Mouse (Mus musculus): Measurements from ENCODE around the gene 4931408C20Rik. TPM values are rescaled to one million over a fixed set of nuclear protein-coding genes. Genes with fewer than 3 reads are reported as not detected.

Gene 4931408C20Rik
- not detected in 2 replicates for polyA plus RNA-seq (2015; fragmentation: Nextera tagmentation; extraction: Ambion mirVana)

- H3K4me1 ChIP-seq (ENCODE audit: control insufficient read depth, insufficient read depth, low read depth, low read length), result no peaks in the 10 kb centered on the region
- H3K27me3 ChIP-seq (replicated peaks; ENCODE audit: control insufficient read depth, insufficient read depth, low read length), result no peaks in the 10 kb centered on the region
- no peak within 1 kb of the TSS for H3K27ac ChIP-seq (ENCODE audit: low read depth, low read length)
- H3K36me3 ChIP-seq (ENCODE audit: control insufficient read depth, insufficient read depth, low read length), result no peaks in the 10 kb centered on the region
- no peak within 1 kb of the TSS for H3K4me2 ChIP-seq (ENCODE audit: low read length)
- no peak within 1 kb of the TSS for H3K4me3 ChIP-seq (ENCODE audit: low read length)
- ATAC-seq, result peak; percentile 78
- no peak within 1 kb of the TSS for H3K9ac ChIP-seq (ENCODE audit: low read depth, low read length)
- H3K9me3 ChIP-seq (ENCODE audit: control insufficient read depth, low read length), result no peaks in the 10 kb centered on the region
- 38% methylated on average over 1 of the region's 1 CpGs for WGBS
Measured at GRCm38 (mm10) chr1:26686842-26687760, at the start of gene 4931408C20Rik. Gene 4931408C20Rik (minus strand): TSS chr1:26687460.

GRCm38 (mm10) chr1:26687926-26688325 is 666 bp upstream of the 4931408C20Rik start:
- Histone ChIP-seq H3K36me3 (ENCODE audit: control insufficient read depth, insufficient read depth, low read length) (no peaks in the 10 kb centered on the region), H3K9ac (ENCODE audit: low read depth, low read length) (no peak overlapping the region), H3K4me2 (ENCODE audit: low read length) (no peak overlapping the region), H3K27me3 (replicated peaks; ENCODE audit: control insufficient read depth, insufficient read depth, low read length) (no peaks in the 10 kb centered on the region), H3K4me3 (ENCODE audit: low read length) (no peak overlapping the region), H3K9me3 (ENCODE audit: control insufficient read depth, low read length) (no peaks in the 10 kb centered on the region), H3K27ac (ENCODE audit: low read depth, low read length) (no peak overlapping the region), H3K4me1 (ENCODE audit: control insufficient read depth, insufficient read depth, low read depth, low read length) (no peaks in the 10 kb centered on the region)
- ATAC-seq, result peak; percentile 79
- WGBS, result 75% methylated on average over 1 of the region's 1 CpGs

GRCm38 (mm10) chr1:26685952-26686693 is 1.1 kb downstream of the 4931408C20Rik start:
- Histone ChIP-seq H3K9ac (ENCODE audit: low read depth, low read length) (no peak overlapping the region), H3K4me3 (ENCODE audit: low read length) (no peak overlapping the region), H3K36me3 (ENCODE audit: control insufficient read depth, insufficient read depth, low read length) (no peaks in the 10 kb centered on the region), H3K27me3 (replicated peaks; ENCODE audit: control insufficient read depth, insufficient read depth, low read length) (no peaks in the 10 kb centered on the region), H3K9me3 (ENCODE audit: control insufficient read depth, low read length) (no peaks in the 10 kb centered on the region), H3K4me1 (ENCODE audit: control insufficient read depth, insufficient read depth, low read depth, low read length) (no peaks in the 10 kb centered on the region), H3K4me2 (ENCODE audit: low read length) (no peak overlapping the region), H3K27ac (ENCODE audit: low read depth, low read length) (no peak overlapping the region)
- peak; percentile 41 for ATAC-seq

GRCm38 (mm10) chr1:26685383-26685782 is 1.9 kb downstream of the 4931408C20Rik start:
- Histone ChIP-seq H3K27ac (ENCODE audit: low read depth, low read length) (no peak overlapping the region), H3K36me3 (ENCODE audit: control insufficient read depth, insufficient read depth, low read length) (no peaks in the 10 kb centered on the region), H3K27me3 (replicated peaks; ENCODE audit: control insufficient read depth, insufficient read depth, low read length) (no peaks in the 10 kb centered on the region), H3K4me2 (ENCODE audit: low read length) (no peak overlapping the region), H3K4me3 (ENCODE audit: low read length) (no peak overlapping the region), H3K4me1 (ENCODE audit: control insufficient read depth, insufficient read depth, low read depth, low read length) (no peaks in the 10 kb centered on the region), H3K9ac (ENCODE audit: low read depth, low read length) (no peak overlapping the region), H3K9me3 (ENCODE audit: control insufficient read depth, low read length) (no peaks in the 10 kb centered on the region)
- 90% methylated on average over 3 of the region's 3 CpGs for WGBS
- ATAC-seq, result no peak

GRCm38 (mm10) chr1:26649704-26650388 is 37.4 kb downstream of the 4931408C20Rik start:
- 0 out of 2 replicates have a peak, but pooled peaks have one; percentile 45 for ATAC-seq
- H3K4me2 ChIP-seq (ENCODE audit: low read length), result no peak overlapping the region
- no peaks in the 10 kb centered on the region for H3K36me3 ChIP-seq (ENCODE audit: control insufficient read depth, insufficient read depth, low read length)
- H3K9me3 ChIP-seq (ENCODE audit: control insufficient read depth, low read length), result no peaks in the 10 kb centered on the region
- WGBS, result 43% methylated on average over 1 of the region's 1 CpGs
- H3K9ac ChIP-seq (ENCODE audit: low read depth, low read length), result no peak overlapping the region
- H3K27me3 ChIP-seq (replicated peaks; ENCODE audit: control insufficient read depth, insufficient read depth, low read length), result no peaks in the 10 kb centered on the region
- H3K4me3 ChIP-seq (ENCODE audit: low read length), result no peak overlapping the region
- H3K4me1 ChIP-seq (ENCODE audit: control insufficient read depth, insufficient read depth, low read depth, low read length), result no peaks in the 10 kb centered on the region
- H3K27ac ChIP-seq (ENCODE audit: low read depth, low read length), result no peak overlapping the region

- ATAC-seq, result no peak
- H3K9ac ChIP-seq (ENCODE audit: low read depth, low read length), result no peak overlapping the region
- no peak overlapping the region for H3K4me2 ChIP-seq (ENCODE audit: low read length)
- no peaks in the 10 kb centered on the region for H3K27me3 ChIP-seq (replicated peaks; ENCODE audit: control insufficient read depth, insufficient read depth, low read length)
- H3K9me3 ChIP-seq (ENCODE audit: control insufficient read depth, low read length), result no peaks in the 10 kb centered on the region
- no peak overlapping the region for H3K4me3 ChIP-seq (ENCODE audit: low read length)
- no peaks in the 10 kb centered on the region for H3K36me3 ChIP-seq (ENCODE audit: control insufficient read depth, insufficient read depth, low read length)
- no peaks in the 10 kb centered on the region for H3K4me1 ChIP-seq (ENCODE audit: control insufficient read depth, insufficient read depth, low read depth, low read length)
- WGBS, result 82% methylated on average over 5 of the region's 5 CpGs
- H3K27ac ChIP-seq (ENCODE audit: low read depth, low read length), result no peak overlapping the region
Measured at GRCm38 (mm10) chr1:26636051-26636450, 51.2 kb downstream of the 4931408C20Rik start.
